Mouse (Mus musculus): ENCODE results near the gene Mthfd1l.

DNA sequence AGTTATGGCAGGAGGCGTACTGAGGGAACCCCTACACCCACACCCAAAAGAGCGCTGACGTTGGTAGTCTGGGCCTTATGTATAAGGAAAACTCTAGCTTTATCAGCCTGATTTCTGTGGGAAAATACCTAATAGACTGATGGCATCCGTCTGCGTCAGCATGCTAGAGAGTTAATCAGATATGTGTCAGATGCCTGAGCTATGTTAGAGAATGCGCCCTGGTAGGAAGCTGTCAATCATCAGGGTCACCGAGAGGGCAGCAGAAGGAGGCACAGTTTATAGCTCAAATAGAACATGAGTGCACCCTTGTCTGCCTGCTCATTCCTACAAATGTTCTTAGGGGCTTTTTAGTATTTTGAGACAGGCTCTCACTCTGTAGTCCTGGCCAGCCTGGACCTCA lies 159.8 kb downstream of the Mthfd1l start:
- TF ChIP-seq CTCF (IDR thresholded peaks at IDR 0.05; ENCODE audit: low read depth), result no peak
- TF ChIP-seq EP300 (IDR thresholded peaks at IDR 0.05; ENCODE audit: low read depth), result no peak
